Mouse (Mus musculus): ENCODE results near the gene Serpina1f.
"Not testable (repeated sequence)": the region's sequence is repeated elsewhere in the genome, so short reads cannot be mapped to it uniquely, and the experiment has no call there.

Serpina1f gene

GRCm38 (mm10) chr12:103695429-103695828 is at the start of gene Serpina1f:
Gene Serpina1f, minus strand, starts transcription at chr12:103695529.
- DNase-seq: no peak

- DNase-seq: not testable (repeated sequence)
These were observed 42.7 kb upstream of the Serpina1f start for GRCm38 (mm10) chr12:103737791-103738580.

- not testable (repeated sequence) for DNase-seq
These were observed 40.2 kb upstream of the Serpina1f start for GRCm38 (mm10) chr12:103735566-103735965.

GRCm38 (mm10) chr12:103735101-103735500 is 39.8 kb upstream of the Serpina1f start:
- not testable (repeated sequence) for DNase-seq

- DNase-seq: no peak
These were observed 16.2 kb upstream of the Serpina1f start for GRCm38 (mm10) chr12:103711537-103711936.

GRCm38 (mm10) chr12:103710405-103710804 is 15.1 kb upstream of the Serpina1f start:
- DNase-seq: no peak

GRCm38 (mm10) chr12:103706113-103706512 is 10.8 kb upstream of the Serpina1f start:
- DNase-seq: no peak

- no peak for DNase-seq
These were observed 10.2 kb upstream of the Serpina1f start for GRCm38 (mm10) chr12:103705547-103705946.

GRCm38 (mm10) chr12:103700144-103700750 is 4.9 kb upstream of the Serpina1f start:
- DNase-seq: no peak

GRCm38 (mm10) chr12:103688221-103688814 is 7.0 kb downstream of the Serpina1f start:
- no peak for DNase-seq

- no peak for DNase-seq
These were observed 8.3 kb downstream of the Serpina1f start for GRCm38 (mm10) chr12:103687021-103687420.

- DNase-seq: no peak
These were observed 9.3 kb downstream of the Serpina1f start for GRCm38 (mm10) chr12:103686050-103686449.

- DNase-seq: no peak
These were observed 9.9 kb downstream of the Serpina1f start for GRCm38 (mm10) chr12:103685386-103685785.

GRCm38 (mm10) chr12:103683775-103684174 is 11.6 kb downstream of the Serpina1f start:
- DNase-seq: no peak

GRCm38 (mm10) chr12:103681739-103682138 is 13.6 kb downstream of the Serpina1f start:
- DNase-seq: no peak

- no peak for DNase-seq
These were observed 14.2 kb downstream of the Serpina1f start for GRCm38 (mm10) chr12:103681169-103681568.

- not testable (repeated sequence) for DNase-seq
These were observed 15.5 kb downstream of the Serpina1f start for GRCm38 (mm10) chr12:103679853-103680252.

- DNase-seq: no peak
These were observed 19.3 kb downstream of the Serpina1f start, which contains the start of gene Serpina16 for GRCm38 (mm10) chr12:103676039-103676438. Gene Serpina16, minus strand, starts transcription at chr12:103676139.

- DNase-seq: no peak
These were observed 22.1 kb downstream of the Serpina1f start for GRCm38 (mm10) chr12:103673179-103673578.

- DNase-seq: no peak
These were observed 23.8 kb downstream of the Serpina1f start for GRCm38 (mm10) chr12:103671483-103671882.

- no peak for DNase-seq
These were observed 24.4 kb downstream of the Serpina1f start for GRCm38 (mm10) chr12:103670964-103671363.

GRCm38 (mm10) chr12:103670344-103670743 is 25.0 kb downstream of the Serpina1f start:
- DNase-seq: no peak

GRCm38 (mm10) chr12:103665286-103665685 is 30.0 kb downstream of the Serpina1f start:
- DNase-seq: no peak

GRCm38 (mm10) chr12:103662053-103662452 is 33.3 kb downstream of the Serpina1f start:
- DNase-seq: not testable (repeated sequence)
